Mouse (Mus musculus): ENCODE measurements around the gene Hoxd13.

The Hoxd13 gene

GRCm38 (mm10) chr2:74714156-74714789, 46.2 kb downstream of the Hoxd13 start:
- TF ChIP-seq GATA4 (IDR thresholded peaks at IDR 0.05; ENCODE audit: insufficient replicate concordance, low read length), result no peak

DNA sequence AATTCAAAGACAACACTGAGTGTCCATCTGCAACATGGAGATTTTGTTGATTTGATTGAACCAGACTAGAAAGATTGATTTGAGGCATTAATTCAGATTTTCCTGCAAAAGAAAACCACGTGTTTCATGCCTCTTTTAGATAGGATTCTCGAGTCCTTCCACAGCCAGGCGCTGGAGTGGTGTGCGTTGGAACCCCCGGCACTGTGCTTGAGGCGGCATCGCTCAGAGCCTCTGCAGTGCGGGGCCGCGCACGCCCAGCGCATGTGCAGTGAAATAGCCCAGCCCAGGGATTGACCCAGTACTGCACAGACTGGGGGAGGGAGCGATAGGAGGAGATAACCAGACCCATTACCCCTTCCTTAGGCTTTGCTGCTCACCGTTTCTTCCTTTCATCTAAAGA, 46.8 kb downstream of the Hoxd13 start:
- TF ChIP-seq GATA4 (IDR thresholded peaks at IDR 0.05; ENCODE audit: insufficient replicate concordance, low read length), result no peak

GRCm38 (mm10) chr2:74715504-74716241, 47.6 kb downstream of the Hoxd13 start:
- no peak for TF ChIP-seq GATA4 (IDR thresholded peaks at IDR 0.05; ENCODE audit: insufficient replicate concordance, low read length)

DNA sequence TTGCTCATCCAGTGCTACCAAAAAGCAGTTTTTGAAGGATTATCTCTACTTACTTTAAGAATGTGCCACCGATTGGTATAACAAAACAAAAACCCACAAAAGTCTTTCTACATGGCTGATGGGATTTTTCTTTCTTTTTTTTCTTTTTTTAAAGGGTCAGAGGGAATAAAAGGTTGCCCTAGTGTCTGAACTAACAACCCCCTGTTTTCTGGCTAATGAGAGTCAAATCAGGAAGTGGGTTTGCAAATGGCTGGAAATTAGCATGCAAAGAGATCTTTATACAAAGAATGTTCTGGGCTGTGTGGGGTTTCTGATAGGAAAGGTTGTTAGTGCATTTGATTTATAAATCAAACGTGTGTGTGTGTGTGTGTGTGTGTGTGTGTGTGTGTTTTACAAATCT, 52.3 kb downstream of the Hoxd13 start:
- no peak for TF ChIP-seq GATA4 (IDR thresholded peaks at IDR 0.05; ENCODE audit: insufficient replicate concordance, low read length)

DNA sequence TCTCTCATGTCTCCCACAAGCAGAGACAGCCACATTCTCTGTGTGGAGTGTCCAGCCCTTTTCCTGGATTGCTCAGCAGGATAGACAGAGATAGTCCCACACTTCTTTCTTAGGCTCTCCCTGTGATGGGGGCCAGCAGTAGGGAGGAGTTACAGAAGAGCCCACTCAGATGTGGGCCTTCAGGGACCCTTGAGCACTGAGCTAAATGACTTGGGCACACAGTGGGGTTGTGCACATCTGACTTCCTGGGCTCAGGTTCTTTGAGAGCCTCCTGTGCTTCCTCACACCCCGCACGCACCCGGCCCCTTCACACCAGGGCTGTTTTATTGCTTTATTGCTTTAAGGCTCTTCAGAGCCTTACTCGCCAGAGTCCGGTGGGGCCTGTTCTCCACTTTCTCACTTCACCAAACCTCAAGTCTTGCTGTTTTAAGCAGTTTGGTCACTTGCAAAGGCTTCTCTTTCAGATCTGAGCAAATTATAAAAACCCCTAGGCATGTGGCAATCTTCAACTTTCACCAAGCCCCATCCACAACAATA, 52.9 kb downstream of the Hoxd13 start:
- TF ChIP-seq GATA4 (IDR thresholded peaks at IDR 0.05; ENCODE audit: insufficient replicate concordance, low read length), result no peak
